Mouse (Mus musculus) C2C12 (cell line): ENCODE measurements around the gene Cd8b1. TPM values are rescaled to one million over a fixed set of nuclear protein-coding genes. Genes with fewer than 3 reads are reported as not detected.

ENCODE experiments used
- H3K27me3 ChIP-seq: one replicate; pipeline ENCODE4 v1.6.1; 2011; ENCODE audit not compliant: control insufficient read depth, insufficient read depth, insufficient read length
- H3K36me3 ChIP-seq: one replicate; pipeline ENCODE4 v1.6.1; 2011; ENCODE audit not compliant: control insufficient read depth, insufficient read depth
- H3K4me3 ChIP-seq: one replicate; pipeline ENCODE4 v1.5.1; 2011; ENCODE audit warnings: mild to moderate bottlenecking, control low read depth; ENCODE audit not compliant: poor library complexity, insufficient read depth, severe bottlenecking
- H3K79me2 ChIP-seq: one replicate; pipeline ENCODE4 v1.6.1; 2011; ENCODE audit not compliant: control insufficient read depth, insufficient read depth
- H3K79me3 ChIP-seq: one replicate; pipeline ENCODE4 v1.6.1; 2011; ENCODE audit warnings: low read depth, control low read depth
- H3ac ChIP-seq: one replicate; pipeline ENCODE3; 2011; ENCODE audit warnings: low read depth; ENCODE audit not compliant: control insufficient read depth, insufficient read length
- CEBPB ChIP-seq: IDR thresholded peaks from one replicate; pipeline ENCODE4 v1.6.1; 2011; ENCODE audit warnings: low read depth, mild to moderate bottlenecking, control low read depth, moderate library complexity
- CTCF ChIP-seq: IDR thresholded peaks from one replicate; pipeline ENCODE4 v1.5.1; 2011; ENCODE audit not compliant: control insufficient read depth, insufficient read depth, insufficient read length
- FOSL1 ChIP-seq: IDR thresholded peaks from one replicate; pipeline ENCODE4 v1.8.0; 2011; ENCODE audit warnings: mild to moderate bottlenecking, low read length; ENCODE audit not compliant: poor library complexity, insufficient read depth, severe bottlenecking
- MAX ChIP-seq: IDR thresholded peaks from one replicate; pipeline ENCODE4 v1.6.1; 2011; ENCODE audit warnings: mild to moderate bottlenecking, control low read depth
- MYOD1 ChIP-seq: IDR thresholded peaks from one replicate; pipeline ENCODE4 v1.6.1; 2011; ENCODE audit warnings: low read depth; ENCODE audit not compliant: control insufficient read depth, insufficient read length
- MYOG ChIP-seq: IDR thresholded peaks from one replicate; pipeline ENCODE4 v1.6.1; 2011; ENCODE audit not compliant: control insufficient read depth, insufficient read length; ENCODE audit errors: extremely low read depth
- USF1 ChIP-seq: IDR thresholded peaks from one replicate; pipeline ENCODE4 v1.6.1; 2011; ENCODE audit warnings: low read depth, mild to moderate bottlenecking, control low read depth, moderate library complexity
- polyA plus RNA-seq: library from polyadenylated mRNA; unstranded; fragments of >200 nt; fragmentation: generic; extraction: Trizol; gene quantifications from one replicate; pipeline ENCODE4 v1.2.1, GENCODE M21; 2012; ENCODE audit warnings: missing spikeins

Gene Cd8b1
- polyA plus RNA-seq, 1 experiment = not detected

GRCm38 (mm10) chr6:71357493-71357892 is 34.9 kb downstream of the Cd8b1 start:
- peaks cover 22% of the 10 kb centered on the region for H3K27me3 ChIP-seq
- H3K4me3 ChIP-seq = no peak overlapping the region
- TF ChIP-seq MYOD1 = no peak
- TF ChIP-seq MAX = no peak
- TF ChIP-seq CEBPB = no peak
- TF ChIP-seq USF1 = no peak
- TF ChIP-seq FOSL1 = no peak
- TF ChIP-seq MYOG = no peak
- no peaks in the 10 kb centered on the region for H3K36me3 ChIP-seq
- H3K79me3 ChIP-seq = no peaks in the 10 kb centered on the region
- no peaks in the 10 kb centered on the region for H3K79me2 ChIP-seq
- H3ac ChIP-seq = no peak overlapping the region

GRCm38 (mm10) chr6:71360221-71360620 is 37.6 kb downstream of the Cd8b1 start:
- H3K4me3 ChIP-seq = no peak overlapping the region
- H3ac ChIP-seq = no peak overlapping the region
- H3K79me2 ChIP-seq = no peaks in the 10 kb centered on the region
- H3K36me3 ChIP-seq = no peaks in the 10 kb centered on the region
- H3K27me3 ChIP-seq = peaks cover 3% of the 10 kb centered on the region
- no peak for TF ChIP-seq CEBPB
- no peak for TF ChIP-seq FOSL1
- TF ChIP-seq MAX = no peak
- no peak for TF ChIP-seq USF1
- TF ChIP-seq CTCF = no peak
- no peak for TF ChIP-seq MYOD1
- no peaks in the 10 kb centered on the region for H3K79me3 ChIP-seq

- Histone ChIP-seq H3ac (no peak overlapping the region), H3K27me3 (peaks cover 6% of the 10 kb centered on the region), H3K79me2 (no peaks in the 10 kb centered on the region), H3K79me3 (no peaks in the 10 kb centered on the region), H3K4me3 (no peak overlapping the region), H3K36me3 (no peaks in the 10 kb centered on the region)
- TF ChIP-seq MYOD1 = no peak
Measured at GRCm38 (mm10) chr6:71360751-71361150, 38.2 kb downstream of the Cd8b1 start.

GRCm38 (mm10) chr6:71361156-71361670 is 38.6 kb downstream of the Cd8b1 start:
- peaks cover 3% of the 10 kb centered on the region for H3K27me3 ChIP-seq
- TF ChIP-seq MYOD1 = no peak
- TF ChIP-seq CTCF = no peak
- TF ChIP-seq CEBPB = no peak
- no peak for TF ChIP-seq FOSL1
- no peak for TF ChIP-seq MYOG
- TF ChIP-seq MAX = no peak
- no peak for TF ChIP-seq USF1
- no peaks in the 10 kb centered on the region for H3K36me3 ChIP-seq

GRCm38 (mm10) chr6:71363995-71364394 is 41.4 kb downstream of the Cd8b1 start:
- H3K79me2 ChIP-seq = no peaks in the 10 kb centered on the region
- no peaks in the 10 kb centered on the region for H3K36me3 ChIP-seq
- no peak overlapping the region for H3K4me3 ChIP-seq
- no peaks in the 10 kb centered on the region for H3K79me3 ChIP-seq
- no peak for TF ChIP-seq CEBPB
- TF ChIP-seq MYOG = no peak
- TF ChIP-seq MAX = no peak
- no peak for TF ChIP-seq FOSL1
- TF ChIP-seq CTCF = no peak
- TF ChIP-seq MYOD1 = no peak
- no peak for TF ChIP-seq USF1
- no peak overlapping the region for H3ac ChIP-seq
- peaks cover 3% of the 10 kb centered on the region for H3K27me3 ChIP-seq

More at GRCm38 (mm10) chr6:71361156-71361670, 38.6 kb downstream of the Cd8b1 start:
- H3K4me3 ChIP-seq = no peak overlapping the region
- H3ac ChIP-seq = no peak overlapping the region
- H3K79me2 ChIP-seq = no peaks in the 10 kb centered on the region
- no peaks in the 10 kb centered on the region for H3K79me3 ChIP-seq

GRCm38 (mm10) chr6:71369416-71369815 is 46.8 kb downstream of the Cd8b1 start:
- Histone ChIP-seq H3K79me2 (no peaks in the 10 kb centered on the region), H3ac (no peak overlapping the region), H3K36me3 (no peaks in the 10 kb centered on the region), H3K4me3 (no peak overlapping the region), H3K27me3 (peaks cover 7% of the 10 kb centered on the region), H3K79me3 (no peaks in the 10 kb centered on the region)
- TF ChIP-seq CTCF = no peak
